Mouse (Mus musculus) ES-Bruce4 (cell line): ENCODE data around the gene Agbl4.

ENCODE experiments used
- CTCF ChIP-seq: IDR thresholded peaks from one replicate; pipeline ENCODE4 v1.8.1; 2011; ENCODE audit warnings: low read depth, low read length
- EP300 ChIP-seq: IDR thresholded peaks from 2 replicates; pipeline ENCODE4 v1.6.1; 2011; ENCODE audit warnings: low read depth, low read length; ENCODE audit not compliant: insufficient read depth
- POLR2A ChIP-seq: IDR thresholded peaks from one replicate; pipeline ENCODE4 v1.8.1; 2011; ENCODE audit warnings: low read length; ENCODE audit not compliant: insufficient read depth

GRCm38 (mm10) chr4:111357176-111357575 lies 959.7 kb downstream of the Agbl4 start:
- no peak for TF ChIP-seq CTCF
- TF ChIP-seq EP300, result no peak
- no peak for TF ChIP-seq POLR2A
